Mouse (Mus musculus) T-helper 2 cell (primary cell): Measurements from ENCODE around the gene Tsc2.

Experiments used
- in situ Hi-C: fragments of 300-600 bp; cut with MboI, MseI; formaldehyde crosslinking; loops from one replicate; pipeline ENCODE4 v1.15.1; 2025; ENCODE audit warnings: high pct_unique_total_duplicates

Tsc2 gene

GRCm38 (mm10) chr17:24608874-24609273 lies 23.6 kb downstream of the Tsc2 start:
- in situ Hi-C loops: no loop called here

GRCm38 (mm10) chr17:24608370-24608769 lies 24.1 kb downstream of the Tsc2 start:
- in situ Hi-C loops: no loop called here

GRCm38 (mm10) chr17:24604557-24604956 lies 27.9 kb downstream of the Tsc2 start:
- in situ Hi-C loops: no loop called here

DNA sequence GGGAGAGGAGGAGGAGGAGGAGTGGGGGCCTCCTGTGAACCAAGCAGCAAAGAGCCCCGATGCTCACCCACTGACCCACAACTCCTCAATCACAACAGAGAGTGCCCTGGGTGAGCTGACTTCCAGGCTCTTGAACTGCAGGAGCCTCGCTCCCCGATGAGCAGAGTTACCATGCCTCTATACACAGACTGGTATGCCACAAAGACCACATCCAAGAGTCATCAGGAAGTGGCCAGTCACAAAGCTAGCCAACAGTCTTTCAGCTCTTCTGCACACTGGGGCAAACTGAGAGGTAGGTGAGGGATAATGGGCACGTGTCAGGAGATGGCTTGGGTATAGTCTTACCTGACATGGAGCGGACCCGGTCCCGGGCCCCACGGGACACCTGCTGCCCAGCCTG lies 28.5 kb downstream of the Tsc2 start:
- in situ Hi-C loops: no loop called here

DNA sequence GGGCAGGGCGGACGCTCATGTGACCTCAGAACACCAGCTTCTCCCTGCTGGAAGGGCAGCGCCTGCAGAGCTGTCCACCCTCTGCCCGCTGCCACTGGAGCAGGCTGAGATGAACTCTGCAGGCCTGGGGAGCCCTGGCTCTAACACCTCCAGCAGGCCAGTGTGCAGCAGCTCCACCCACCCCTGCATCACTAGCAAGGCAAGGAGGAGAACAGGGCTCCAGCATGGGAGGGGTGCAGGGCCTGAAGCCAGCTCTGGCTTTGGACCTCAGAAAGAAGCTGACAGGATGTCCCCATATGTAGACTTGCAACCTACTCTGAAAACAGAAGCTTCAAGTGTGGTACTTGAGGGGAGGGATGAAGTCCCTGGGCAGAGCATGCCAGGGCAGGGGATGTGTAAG lies 31.9 kb downstream of the Tsc2 start:
- in situ Hi-C loops: no loop called here

DNA sequence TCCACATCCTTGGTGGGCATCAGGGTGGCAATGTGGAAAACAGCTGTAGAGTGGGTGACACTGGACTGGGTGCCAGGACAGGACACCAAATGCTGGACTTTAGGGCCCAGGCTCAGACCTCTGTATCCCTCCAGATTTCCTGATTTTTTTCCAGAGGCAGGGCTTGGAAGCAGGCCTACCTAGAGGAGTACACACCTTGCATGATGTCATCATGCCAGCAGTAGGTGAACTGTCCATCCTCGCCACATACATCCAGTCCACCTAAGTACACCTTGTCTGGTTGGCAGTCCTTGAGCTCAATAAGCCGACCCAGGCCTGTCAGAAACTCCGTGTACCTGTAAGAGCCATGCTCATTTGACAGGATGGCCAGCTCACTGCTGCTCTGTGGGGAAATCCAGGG lies 34.4 kb downstream of the Tsc2 start:
- in situ Hi-C loops: no loop called here

GRCm38 (mm10) chr17:24596471-24597183 lies 35.8 kb downstream of the Tsc2 start:
- in situ Hi-C loops: no loop called here

GRCm38 (mm10) chr17:24596073-24596466 lies 36.4 kb downstream of the Tsc2 start:
- in situ Hi-C loops: no loop called here

GRCm38 (mm10) chr17:24595126-24596072 lies 37.0 kb downstream of the Tsc2 start:
- in situ Hi-C loops: no loop called here

DNA sequence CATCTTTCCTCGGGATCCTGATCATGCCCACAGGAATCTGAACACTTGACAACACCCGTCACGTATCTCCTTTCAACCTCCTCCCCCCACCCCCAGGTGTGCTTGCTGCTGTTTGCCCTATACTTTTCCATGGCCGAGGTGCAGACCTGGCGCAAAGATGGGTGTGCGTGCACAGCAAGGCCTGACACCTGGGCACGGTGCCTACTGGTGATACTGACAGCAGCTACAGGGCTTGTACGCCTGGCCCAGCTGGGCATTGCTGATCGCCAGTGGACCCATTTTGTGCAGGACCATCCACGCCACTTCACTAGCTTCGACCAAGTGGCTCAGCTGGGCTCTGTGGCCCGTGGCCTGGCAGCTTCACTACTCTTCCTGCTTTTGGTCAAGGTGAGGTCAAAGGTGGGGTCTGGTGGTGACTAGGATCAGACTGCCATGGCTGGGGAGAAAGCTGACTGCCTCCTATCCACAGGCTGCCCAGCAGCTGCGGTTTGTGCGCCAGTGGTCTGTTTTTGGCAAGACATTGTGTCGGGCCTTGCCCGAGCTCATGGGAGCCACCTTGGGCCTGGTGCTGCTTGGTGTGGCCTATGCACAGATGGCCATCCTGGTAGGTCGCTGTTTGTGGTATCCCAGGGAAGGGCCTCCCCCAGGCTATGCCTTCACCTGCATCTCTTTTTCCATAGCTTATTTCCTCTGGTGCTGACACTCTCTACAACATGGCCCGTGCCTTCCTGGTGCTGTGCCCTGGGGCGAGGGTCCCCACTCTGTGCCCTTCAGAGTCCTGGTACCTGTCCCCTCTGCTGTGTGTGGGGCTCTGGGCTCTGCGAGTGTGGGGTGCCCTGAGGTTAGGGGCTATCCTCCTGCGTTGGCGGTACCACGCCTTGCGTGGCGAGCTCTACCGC lies 38.2 kb downstream of the Tsc2 start:
- in situ Hi-C loops: no loop called here

- in situ Hi-C loops: no loop called here
These were observed 39.2 kb downstream of the Tsc2 start for GRCm38 (mm10) chr17:24593248-24593647.

GRCm38 (mm10) chr17:24591695-24592094 lies 40.7 kb downstream of the Tsc2 start:
- in situ Hi-C loops: no loop called here

DNA sequence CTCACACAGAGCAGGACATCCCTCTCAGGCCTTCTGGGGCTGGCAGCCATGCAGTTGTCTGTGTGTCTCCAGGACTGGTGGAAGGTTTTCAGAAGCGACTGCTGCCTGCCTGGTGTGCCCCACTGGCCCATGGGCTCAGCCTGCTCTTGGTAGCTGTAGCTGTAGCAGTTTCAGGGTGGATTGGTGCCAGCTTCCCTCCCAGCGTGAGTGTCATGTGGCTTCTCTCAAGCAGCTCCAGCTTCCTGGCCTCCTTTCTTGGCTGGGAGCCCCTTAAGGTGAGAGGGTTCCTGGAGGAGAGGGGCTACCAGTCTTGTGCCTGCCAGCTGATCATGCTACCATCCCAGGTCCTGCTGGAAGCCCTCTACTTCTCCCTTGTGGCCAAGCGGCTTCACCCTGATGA lies 41.5 kb downstream of the Tsc2 start:
- in situ Hi-C loops: no loop called here

DNA sequence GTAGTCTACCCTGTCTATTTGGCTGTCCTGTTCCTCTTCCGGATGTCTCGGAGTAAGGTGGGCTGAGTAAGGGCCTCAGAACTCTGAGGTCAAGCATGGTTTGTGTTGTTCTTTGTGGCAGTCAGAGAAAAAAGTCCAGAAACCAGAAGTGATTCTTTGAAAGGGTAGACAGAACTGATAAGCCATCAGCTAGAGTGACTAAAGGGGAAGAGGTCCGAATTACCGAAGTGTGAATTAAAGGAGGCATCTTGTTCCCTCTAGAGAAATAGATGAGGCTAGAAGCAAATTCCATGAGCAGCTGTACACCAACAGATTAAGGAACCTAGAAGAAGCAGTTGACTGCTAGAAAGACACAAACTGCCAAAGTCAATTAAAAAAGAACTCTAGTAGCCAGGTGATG lies 45.9 kb downstream of the Tsc2 start:
- in situ Hi-C loops: no loop called here

DNA sequence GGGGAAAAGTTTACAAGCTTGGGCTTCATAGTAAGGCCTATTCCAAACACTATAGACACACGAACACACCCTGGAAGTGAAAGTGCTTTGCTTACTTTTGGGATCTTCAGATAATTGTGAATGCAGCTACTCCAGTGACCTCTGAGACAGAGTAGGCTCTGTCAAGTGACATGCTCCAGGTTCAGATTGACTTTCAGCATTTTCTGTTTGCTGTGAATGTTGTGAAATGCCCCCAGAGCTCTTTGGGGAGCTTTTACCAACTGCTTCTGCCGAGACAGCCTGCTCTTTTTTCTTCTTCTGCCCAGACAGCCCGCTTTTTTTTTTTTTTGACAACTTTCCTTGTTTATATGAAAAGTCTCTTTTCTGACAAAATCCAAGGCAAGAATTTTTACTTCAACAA lies 47.9 kb downstream of the Tsc2 start:
- in situ Hi-C loops: no loop called here

GRCm38 (mm10) chr17:24583599-24584460 lies 48.6 kb downstream of the Tsc2 start:
- in situ Hi-C loops: no loop called here

- in situ Hi-C loops: no loop called here
These were observed 52.1 kb downstream of the Tsc2 start for GRCm38 (mm10) chr17:24580287-24580686.

DNA sequence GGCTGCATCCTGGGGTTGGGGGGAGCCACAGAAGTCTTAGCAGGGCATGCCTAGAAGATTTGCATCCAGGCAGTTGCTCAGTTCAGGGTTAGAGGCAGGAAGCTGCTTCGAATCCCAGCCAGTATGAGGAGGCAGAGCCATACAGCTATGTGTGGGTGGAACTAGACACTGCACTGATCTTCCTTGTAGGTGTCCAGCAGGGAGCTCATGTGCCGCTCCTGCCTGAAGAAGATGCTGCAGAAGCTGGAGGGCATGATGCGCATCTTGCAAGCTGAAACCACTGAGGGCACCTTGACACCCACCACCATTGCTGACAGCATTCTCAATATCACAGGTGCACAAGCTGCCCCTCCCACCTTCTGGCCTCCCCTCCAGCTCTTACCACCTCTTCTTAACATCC lies 52.9 kb downstream of the Tsc2 start:
- in situ Hi-C loops: no loop called here

DNA sequence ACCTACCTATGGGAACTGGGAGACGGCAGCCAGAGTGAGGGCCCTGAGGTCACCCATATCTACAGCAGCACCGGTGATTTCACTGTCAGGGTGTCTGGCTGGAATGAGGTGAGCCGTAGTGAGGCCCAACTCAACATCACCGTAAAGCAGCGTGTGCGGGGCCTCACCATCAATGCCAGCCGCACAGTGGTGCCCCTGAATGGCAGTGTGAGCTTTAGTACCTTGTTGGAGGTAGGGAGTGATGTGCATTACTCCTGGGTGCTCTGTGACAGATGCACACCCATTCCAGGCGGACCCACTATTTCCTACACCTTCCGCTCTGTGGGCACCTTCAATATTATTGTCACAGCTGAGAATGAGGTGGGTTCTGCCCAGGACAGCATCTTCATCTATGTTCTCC lies 58.6 kb downstream of the Tsc2 start:
- in situ Hi-C loops: no loop called here

GRCm38 (mm10) chr17:24572651-24573245 lies 59.7 kb downstream of the Tsc2 start:
- in situ Hi-C loops: no loop called here

DNA sequence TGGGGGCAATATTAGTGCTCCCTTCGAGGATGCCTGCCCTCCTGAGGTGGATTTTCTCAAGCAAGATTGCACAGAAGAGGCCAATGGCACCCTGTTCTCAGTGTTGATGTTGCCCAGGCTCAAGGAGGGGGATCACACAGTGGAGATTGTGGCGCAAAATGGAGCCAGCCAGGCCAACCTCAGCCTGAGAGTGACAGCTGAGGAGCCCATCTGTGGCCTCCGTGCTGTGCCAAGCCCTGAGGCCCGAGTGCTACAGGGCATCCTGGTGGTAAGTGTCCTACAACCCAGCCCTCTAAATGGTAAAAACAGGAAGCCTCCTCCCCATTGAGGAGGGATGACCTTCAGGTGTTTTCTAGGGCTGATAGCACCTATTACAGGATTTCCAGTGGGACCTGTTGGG lies 62.6 kb downstream of the Tsc2 start:
- in situ Hi-C loops: no loop called here
